Mouse (Mus musculus) Patski (cell line): ENCODE data around the gene Stk11ip. TPM values are rescaled to one million over a fixed set of nuclear protein-coding genes. Genes with fewer than 3 reads are reported as not detected.

Experiments
- ATAC-seq: fragments of 100-300 bp; one replicate; pipeline ENCODE4 v1.8.0; 2021
- CTCF ChIA-PET: fragments of 350-600 bp; sonication (Branson Sonifier 250); formaldehyde crosslinking; loops from one replicate; lab custom pipeline; 2022; ENCODE audit warnings: inconsistent platforms; lab: Charles Lee
- POLR2A ChIA-PET: fragments of 350-600 bp; sonication (Branson Sonifier 250); formaldehyde crosslinking; loops from one replicate; lab custom pipeline; 2022; ENCODE audit warnings: antibody characterized with exemption, inconsistent platforms; lab: Charles Lee
- DNase-seq: peaks from one replicate; pipeline ENCODE4 v3.0.0-alpha.2; 2011; ENCODE audit warnings: low read depth, low spot score
- H3K27me3 ChIP-seq: fragments of 371-371 bp; one replicate; pipeline ENCODE4 v1.5.1; 2021
- CTCF ChIP-seq: fragments of 100-300 bp; IDR thresholded peaks from one replicate; pipeline ENCODE4 v1.5.1; 2021
- in situ Hi-C: fragments of 300-500 bp; cut with MboI; formaldehyde crosslinking; loops from 3 replicates; pipeline ENCODE4 v1.11.1; 2018; ENCODE audit warnings: low pct_unique_long_range_greater_than_20kb, mixed read lengths
- polyA plus RNA-seq: library from polyadenylated mRNA; unstranded; gene quantifications from one replicate; pipeline ENCODE4 v1.2.3, GENCODE M21; 2021

Gene Stk11ip
- polyA plus RNA-seq, 1 experiment from 2014 or later = 22.7 TPM

DNA sequence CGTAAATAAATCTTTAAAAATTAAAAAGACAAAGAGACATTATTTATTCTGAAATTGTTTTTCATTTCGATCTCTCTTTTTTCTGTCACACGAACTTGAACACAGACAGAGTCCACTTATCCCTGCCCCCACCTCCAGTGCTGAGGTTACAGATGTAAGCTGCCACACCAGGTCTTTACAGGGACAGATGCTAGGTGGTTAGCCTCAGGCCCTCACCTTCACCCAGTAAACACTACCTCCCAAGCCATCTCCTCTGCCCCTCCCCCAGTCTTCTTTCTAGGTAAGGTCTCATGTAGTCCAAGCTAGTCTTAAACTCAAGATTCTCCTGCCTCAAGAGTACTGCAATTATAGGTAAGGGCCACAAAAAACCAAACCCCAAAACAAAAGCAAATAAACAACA is 8.8 kb upstream of the Stk11ip start:
- DNase-seq = no peak
- H3K27me3 ChIP-seq = peaks cover 9% of the 10 kb centered on the region
- no peak for TF ChIP-seq CTCF
- in situ Hi-C loops = no loop called here
- no peak for ATAC-seq
- CTCF ChIA-PET = no interaction called here
- POLR2A ChIA-PET = interaction anchor here (1.0 kb wide), 1 partner anchor 47 kb away, joined by 3 read pairs; no protein-coding TSS in a partner anchor

DNA sequence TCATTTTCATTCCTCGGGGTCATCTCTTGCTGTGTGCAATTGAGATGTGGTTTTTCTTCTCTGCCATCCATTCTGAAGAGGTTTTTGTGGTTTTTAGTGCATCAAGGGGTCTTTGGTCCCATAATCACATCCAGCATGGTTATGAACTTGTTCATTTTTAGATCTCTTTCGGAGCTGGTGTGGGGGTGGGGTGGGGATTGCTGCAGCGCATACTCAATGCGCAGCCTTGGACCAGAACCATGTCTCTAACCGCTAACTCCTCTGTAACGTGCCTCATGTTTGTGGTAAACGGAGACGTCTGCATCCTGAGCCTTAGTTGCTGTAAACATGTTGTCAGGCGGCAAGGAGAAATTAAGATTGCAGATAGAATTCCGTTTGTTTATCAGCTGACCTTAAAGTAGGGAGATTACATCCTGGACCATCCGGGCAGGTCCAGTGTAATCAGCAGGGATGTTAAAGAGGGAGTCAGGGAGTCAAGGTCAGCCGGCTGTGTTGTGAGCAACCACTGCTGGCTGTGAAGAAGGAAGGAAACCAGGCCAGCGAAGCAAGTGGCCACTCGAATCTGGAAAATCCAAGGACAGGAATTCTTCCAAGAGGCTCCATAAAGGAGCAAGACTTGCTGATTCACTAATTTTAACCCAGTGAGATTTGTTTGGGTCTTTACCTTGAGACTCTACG is 4.5 kb upstream of the Stk11ip start:
- in situ Hi-C loops = no loop called here
- TF ChIP-seq CTCF = no peak
- no peak for ATAC-seq
- DNase-seq = no peak
- ChIA-PET CTCF (no interaction called here), POLR2A (no interaction called here)
- peaks cover 6% of the 10 kb centered on the region for H3K27me3 ChIP-seq

DNA sequence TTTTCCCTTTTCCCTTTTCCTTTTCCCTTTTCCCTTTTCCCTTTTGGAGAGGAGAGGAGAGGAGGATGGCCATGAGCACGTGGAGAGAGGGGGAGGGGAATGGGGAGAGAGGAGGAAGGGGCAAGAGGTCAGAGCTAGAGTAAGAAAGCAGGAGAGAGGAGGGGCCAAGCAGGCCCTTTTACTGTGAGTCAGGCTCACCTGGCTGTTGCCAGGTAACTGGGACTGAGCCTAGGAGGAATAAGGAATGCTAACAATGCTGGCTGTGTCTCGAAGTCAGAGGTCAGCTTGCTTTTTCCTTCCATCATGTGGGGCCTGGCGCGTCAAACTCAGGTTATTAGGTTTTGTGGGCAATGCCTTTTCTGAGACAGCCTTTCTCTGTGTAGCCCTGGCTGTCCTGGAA is 3.3 kb upstream of the Stk11ip start:
- no peak for DNase-seq
- in situ Hi-C loops = no loop called here

DNA sequence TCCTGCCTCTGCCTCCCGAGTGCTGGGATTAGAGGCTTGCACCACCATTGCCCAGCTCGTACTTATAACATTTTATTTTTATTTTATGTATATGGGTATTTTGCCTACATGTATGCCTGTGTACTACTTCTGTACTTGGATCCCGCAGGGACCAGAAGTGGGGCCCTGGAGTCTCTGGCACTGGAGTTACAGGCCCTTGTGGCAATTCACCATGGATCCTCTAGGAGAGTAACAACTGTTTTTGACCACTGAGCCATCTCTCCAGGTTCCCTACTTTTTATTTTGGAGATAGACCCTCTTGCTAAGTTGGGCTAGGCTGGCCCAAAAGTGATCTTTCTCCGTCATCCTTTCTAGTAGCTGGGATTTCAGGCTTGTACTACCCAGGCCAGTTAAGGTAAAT is 2.9 kb upstream of the Stk11ip start:
- ChIA-PET CTCF (no interaction called here), POLR2A (no interaction called here)
- TF ChIP-seq CTCF = no peak
- ATAC-seq = no peak
- in situ Hi-C loops = no loop called here
- no peaks in the 10 kb centered on the region for H3K27me3 ChIP-seq
- DNase-seq = no peak

More for the DNA sequence above, 3.3 kb upstream of the Stk11ip start:
- CTCF ChIA-PET = no interaction called here
- TF ChIP-seq CTCF = no peak
- ATAC-seq = no peak
- POLR2A ChIA-PET = no interaction called here
- peaks cover 3% of the 10 kb centered on the region for H3K27me3 ChIP-seq

DNA sequence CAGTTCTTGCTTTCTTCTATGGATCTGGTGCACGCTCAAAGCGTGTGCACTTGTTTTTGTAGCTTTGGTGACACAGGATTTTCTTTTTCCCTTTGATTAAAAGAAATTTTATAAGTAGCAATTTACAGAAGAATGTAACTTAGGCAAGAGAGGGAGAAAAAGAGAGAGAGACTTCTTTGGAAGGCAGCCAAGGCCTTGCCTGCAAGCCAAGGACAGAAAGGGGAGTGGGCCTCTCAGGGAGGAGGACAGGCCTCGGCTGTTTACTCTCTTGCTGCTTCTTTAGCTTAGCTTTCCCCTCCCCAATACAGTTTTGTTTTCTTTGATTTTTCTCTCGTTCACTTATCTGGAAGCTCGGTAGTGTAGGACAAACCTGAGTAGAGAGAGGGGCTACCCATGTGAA is 1.8 kb upstream of the Stk11ip start:
- DNase-seq (no peak), ATAC-seq (no peak)
- POLR2A ChIA-PET = no interaction called here
- no peaks in the 10 kb centered on the region for H3K27me3 ChIP-seq
- no peak for TF ChIP-seq CTCF
- CTCF ChIA-PET = no interaction called here
- in situ Hi-C loops = no loop called here

DNA sequence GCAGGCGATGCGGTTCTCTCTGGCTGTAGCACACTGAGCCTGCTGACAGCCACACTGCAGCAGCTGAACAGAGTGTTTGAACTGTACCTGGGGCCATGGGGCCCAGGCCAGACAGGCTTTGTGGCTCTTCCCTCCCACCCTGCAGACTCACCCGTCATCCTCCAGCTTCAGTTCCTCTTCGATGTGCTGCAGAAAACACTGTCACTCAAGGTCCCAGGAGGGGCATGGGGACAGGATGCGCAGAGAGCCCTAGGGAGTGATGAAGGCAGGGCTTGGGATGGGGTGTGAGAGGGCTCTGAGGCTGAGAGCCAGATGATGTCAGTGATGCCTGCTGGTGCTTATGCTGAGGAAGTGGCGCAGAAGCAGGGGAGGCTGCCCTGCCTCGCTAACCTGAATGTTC is 3.4 kb downstream of the Stk11ip start:
- ChIA-PET POLR2A (interaction anchor here (0.5 kb wide), 1 partner anchor 14 kb away, joined by 3 read pairs; no protein-coding TSS in a partner anchor), CTCF (interaction anchor here (1.5 kb wide), 1 partner anchor 34 kb away, joined by 4 read pairs; no protein-coding TSS in a partner anchor)
- DNase-seq (no peak), ATAC-seq (no peak)
- no peaks in the 10 kb centered on the region for H3K27me3 ChIP-seq
- in situ Hi-C loops = no loop called here
- TF ChIP-seq CTCF = no peak

DNA sequence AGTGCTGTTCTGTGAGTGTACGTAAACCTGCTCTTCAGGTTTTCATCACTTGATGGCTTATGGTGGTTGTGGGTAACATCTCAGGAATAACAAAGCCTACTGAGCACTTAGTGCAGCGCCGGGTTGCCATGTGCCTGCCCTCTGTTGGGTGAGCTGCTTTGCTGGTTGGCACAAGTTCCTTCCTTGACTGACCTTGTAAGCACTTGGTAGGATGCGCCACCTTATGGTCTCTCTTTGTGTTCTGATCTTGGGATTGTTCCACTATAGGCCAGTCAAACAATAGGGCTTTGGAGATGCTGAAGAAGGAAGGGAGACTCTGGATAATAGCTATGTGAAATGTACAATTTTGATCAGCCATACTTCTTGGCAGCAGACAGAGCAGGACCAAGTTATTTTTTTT is 9.2 kb downstream of the Stk11ip start:
- ATAC-seq = no peak

DNA sequence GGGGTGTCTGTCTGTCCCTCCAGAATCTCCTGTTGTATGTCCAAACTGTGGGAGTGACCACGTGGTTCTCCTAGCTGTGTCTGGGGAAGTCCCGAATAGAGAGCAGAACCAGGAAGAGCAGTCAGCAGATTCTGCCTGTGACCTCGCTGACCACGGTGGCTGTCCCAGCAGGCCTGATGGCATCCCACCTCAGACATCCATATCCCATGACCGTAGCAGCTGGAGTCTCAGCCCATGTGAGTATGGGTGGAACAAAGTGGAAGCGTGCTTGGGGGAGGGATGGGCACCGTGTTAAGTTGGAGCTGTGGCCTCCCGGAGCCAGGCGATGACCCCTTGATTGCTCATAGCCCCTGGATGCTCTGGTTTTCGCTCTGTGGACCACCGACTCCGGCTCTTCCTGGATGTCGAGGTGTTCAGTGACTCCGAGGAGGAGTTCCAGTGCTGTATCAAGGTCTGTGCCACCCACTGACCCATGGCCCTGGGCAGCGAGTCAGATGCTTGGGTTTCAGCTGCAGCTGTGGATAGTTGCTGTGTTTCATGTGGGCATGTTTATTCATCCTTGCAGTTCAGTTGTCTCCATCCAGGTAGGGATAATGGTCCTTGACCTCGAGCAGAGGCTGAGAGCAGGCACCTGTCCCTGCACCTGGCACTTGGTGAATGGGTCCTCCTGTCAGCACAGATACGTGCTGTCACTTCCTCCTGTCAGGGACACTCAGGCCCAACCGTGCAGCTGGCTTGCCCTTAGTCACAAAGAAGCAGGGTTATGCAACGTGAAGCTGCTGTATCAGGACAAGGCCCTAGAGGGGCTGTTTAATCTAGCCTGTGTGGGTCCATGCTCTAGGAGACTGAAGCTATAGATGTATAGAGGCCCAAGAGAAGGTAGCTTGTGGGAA is 11.2 kb downstream of the Stk11ip start:
- no peak for TF ChIP-seq CTCF
- ATAC-seq (no peak), DNase-seq (no peak)
- CTCF ChIA-PET = interaction anchor here (3.3 kb wide), 1 partner anchor 55 kb away, joined by 9 read pairs; no protein-coding TSS in a partner anchor
- POLR2A ChIA-PET = no interaction called here
- H3K27me3 ChIP-seq = no peaks in the 10 kb centered on the region
- in situ Hi-C loops = no loop called here

More for the DNA sequence above, 9.2 kb downstream of the Stk11ip start:
- DNase-seq = no peak
- TF ChIP-seq CTCF = no peak
- in situ Hi-C loops = no loop called here
- CTCF ChIA-PET = interaction anchor here (1.6 to 3.3 kb wide), 2 partner anchors 12 to 53 kb away, joined by 5 to 9 read pairs; no protein-coding TSS in a partner anchor
- POLR2A ChIA-PET = no interaction called here
- H3K27me3 ChIP-seq = no peaks in the 10 kb centered on the region

DNA sequence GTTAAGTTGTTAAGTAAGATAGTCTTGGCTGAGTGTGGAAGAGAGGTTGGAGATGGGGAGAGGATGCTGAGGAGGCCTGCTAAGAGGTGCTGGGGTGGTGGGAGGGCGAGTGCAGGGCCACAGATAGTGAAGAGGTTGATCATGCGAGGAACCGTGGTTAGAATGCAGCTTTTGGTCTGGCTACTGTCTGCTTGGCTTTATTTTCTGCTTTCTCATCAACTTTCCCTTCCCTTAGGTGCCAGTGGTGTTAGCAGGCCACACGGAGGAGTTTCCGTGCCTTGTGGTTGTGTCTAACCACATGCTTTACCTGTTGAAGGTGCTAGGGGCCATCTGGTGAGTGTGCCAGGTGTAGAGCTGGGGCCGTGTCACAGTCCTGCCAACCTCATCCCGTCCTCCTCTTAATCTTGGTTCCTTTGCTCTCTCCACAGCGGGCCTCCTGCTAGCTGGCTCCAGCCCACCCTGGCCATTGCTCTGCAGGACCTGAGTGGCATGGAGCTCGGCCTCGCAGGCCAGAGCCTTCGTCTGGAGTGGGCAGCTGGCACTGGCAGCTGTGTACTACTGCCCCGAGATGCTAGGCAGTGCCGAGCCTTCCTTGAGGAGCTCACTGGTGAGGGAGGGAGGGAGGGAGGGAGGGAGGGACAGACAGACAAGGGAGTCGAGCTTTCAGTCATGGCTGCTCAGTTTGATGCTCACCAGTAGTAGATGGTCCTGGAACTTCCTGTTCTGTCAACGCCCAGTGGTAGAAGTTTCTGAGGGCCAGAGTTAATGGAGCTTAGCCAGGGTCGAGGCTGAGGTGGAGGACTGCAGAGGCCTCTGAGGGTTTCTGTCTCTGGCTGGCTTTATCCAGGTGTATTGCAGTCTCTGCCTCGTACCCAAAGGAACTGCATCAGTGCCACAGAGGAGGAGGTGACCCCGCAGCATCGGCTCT is 12.3 kb downstream of the Stk11ip start:
- no peak for TF ChIP-seq CTCF
- no peak for ATAC-seq
- no peak for DNase-seq
- in situ Hi-C loops = no loop called here
- CTCF ChIA-PET = no interaction called here
- no peaks in the 10 kb centered on the region for H3K27me3 ChIP-seq
- POLR2A ChIA-PET = no interaction called here

DNA sequence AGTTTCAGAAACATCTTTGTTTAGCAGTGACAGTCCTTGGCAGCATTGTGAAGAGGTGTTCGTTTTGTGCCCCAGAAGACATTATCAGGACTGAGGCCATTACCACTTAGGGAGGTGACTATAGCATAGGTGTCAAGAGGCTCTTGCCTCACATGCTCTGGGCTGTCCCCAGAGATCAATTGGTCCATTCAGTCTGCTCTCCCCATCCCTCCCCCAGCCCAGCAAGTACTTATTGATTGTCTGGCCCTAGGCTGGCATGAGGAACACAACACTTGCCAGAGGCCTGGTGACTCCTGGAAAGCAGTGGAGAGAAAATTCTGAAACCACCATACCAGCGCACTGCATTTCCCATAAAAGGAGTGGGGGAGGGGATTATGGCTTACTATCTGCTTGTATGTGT is 16.3 kb downstream of the Stk11ip start:
- POLR2A ChIA-PET = no interaction called here
- DNase-seq (no peak), ATAC-seq (no peak)
- H3K27me3 ChIP-seq = no peaks in the 10 kb centered on the region
- in situ Hi-C loops = no loop called here
- no peak for TF ChIP-seq CTCF
- CTCF ChIA-PET = no interaction called here
